ENCODE assay signal across 9 mouse cellular contexts in the genomic region with DNA sequence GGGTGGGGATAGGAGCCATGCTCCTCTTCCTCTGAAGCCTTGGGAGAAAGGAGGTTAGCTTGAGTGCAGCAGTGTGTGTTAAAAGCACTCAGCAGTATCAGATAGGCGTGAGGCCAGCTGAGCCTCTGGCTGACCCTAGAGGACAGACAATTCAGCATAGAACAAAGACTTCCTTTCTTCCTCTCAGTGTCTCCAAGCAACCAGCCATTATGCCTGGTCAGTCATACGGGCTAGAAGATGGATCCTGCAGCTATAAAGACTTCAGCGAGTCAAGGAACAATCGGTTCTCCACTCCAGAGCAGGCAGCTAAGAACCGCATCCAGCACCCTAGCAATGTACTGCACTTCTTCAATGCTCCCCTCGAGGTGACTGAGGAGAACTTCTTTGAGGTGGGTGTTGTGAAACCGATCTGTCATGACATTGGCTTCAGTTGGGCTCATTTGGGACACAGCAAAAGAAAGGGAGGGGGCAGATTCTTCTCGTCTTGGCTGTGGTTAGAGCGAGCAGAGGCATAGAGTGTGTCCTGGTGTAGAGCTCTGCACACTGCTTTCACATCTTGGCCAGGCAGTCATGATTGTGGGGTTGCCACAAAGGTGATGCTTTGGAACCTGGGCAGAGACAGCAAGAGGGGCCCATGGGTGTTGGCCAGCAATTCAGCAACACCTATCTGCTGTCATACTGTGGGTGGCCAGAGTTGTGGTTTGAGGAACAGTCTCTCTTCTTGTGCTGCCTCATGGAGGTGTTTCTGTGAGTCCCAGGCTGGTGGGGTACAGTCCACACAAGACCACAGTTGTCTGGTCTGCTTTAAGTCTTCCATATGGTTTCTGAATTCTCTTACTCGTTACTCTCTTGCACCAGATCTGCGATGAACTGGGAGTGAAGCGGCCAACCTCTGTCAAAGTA. TPM values are rescaled to one million over a fixed set of nuclear protein-coding genes. Genes with fewer than 3 reads are reported as not detected.
DNase-seq lines count a peak whose midpoint lies in the region; ATAC-seq and TF ChIP-seq lines count a peak whose summit lies in the region.
"Had no signal": no experiment of that assay in that cellular context is flagged by ENCODE, and none has a peak within 500 bp of the region (broad histone marks: within the 10 kb centered on the region; RNA-seq: fewer than 3 reads in every experiment).

No protein-coding gene starts in this region.

- ATAC-seq in kidney, embryonic 16.5 days (ENCODE audit: low FRiP score, low TSS enrichment) = no peak
- no peak for ATAC-seq in midbrain, postnatal 0 days (ENCODE audit: low FRiP score)
- no peak for ATAC-seq in megakaryocyte, adult 5-6 weeks (ENCODE audit: poor library complexity, severe bottlenecking)

- no peak overlapping the region for H3K4me3 ChIP-seq in kidney, embryonic 16.5 days (ENCODE audit: low read length)
- H3K4me3 ChIP-seq in midbrain, postnatal 0 days (ENCODE audit: low read depth, low read length) = no peak overlapping the region
- H3K4me3 ChIP-seq: erythroblast, embryonic 14.5 days had no signal

- H3K36me3 ChIP-seq in kidney, embryonic 16.5 days (ENCODE audit: insufficient read depth, low read length) = peaks cover 69% of the 10 kb centered on the region
- peaks cover 55% of the 10 kb centered on the region for H3K36me3 ChIP-seq in midbrain, postnatal 0 days (ENCODE audit: insufficient read depth, low read length)

- no peaks in the 10 kb centered on the region for H3K27me3 ChIP-seq in kidney, embryonic 16.5 days (ENCODE audit: insufficient read depth, low read length)
- H3K27me3 ChIP-seq in midbrain, postnatal 0 days (ENCODE audit: insufficient read depth, low read length) = no peaks in the 10 kb centered on the region

- 68% methylated on average over 12 of the region's 12 CpGs for WGBS in kidney, embryonic 16.5 days
- WGBS in midbrain, postnatal 0 days = 40% methylated on average over 12 of the region's 12 CpGs

- H3K4me2 ChIP-seq in kidney, embryonic 16.5 days (replicated peaks; ENCODE audit: low read depth, low read length) = no peak overlapping the region
- no peak overlapping the region for H3K4me2 ChIP-seq in midbrain, postnatal 0 days (ENCODE audit: low read depth, low read length, poor library complexity, severe bottlenecking)

- H3K4me1 ChIP-seq in kidney, embryonic 16.5 days (ENCODE audit: insufficient read depth, low read length) = peaks cover 40% of the 10 kb centered on the region
- H3K4me1 ChIP-seq in midbrain, postnatal 0 days (ENCODE audit: insufficient read depth, low read length) = 0 out of 2 replicates have a peak, but pooled peaks cover under 1% of the 10 kb centered on the region

- no peaks in the 10 kb centered on the region for H3K9me3 ChIP-seq in kidney, embryonic 16.5 days (ENCODE audit: low read length)
- no peaks in the 10 kb centered on the region for H3K9me3 ChIP-seq in midbrain, postnatal 0 days (ENCODE audit: low read length)

- DNase-seq in CD4-positive helper T cell, adult 2 months (ENCODE audit: low read depth, low spot score) = peak; percentile 58
- peak; percentile 91 for DNase-seq in MN1 (ENCODE audit: low spot score)
- DNase-seq in heart, adult 9 months (ENCODE audit: low spot score in 2 of 2) = peak; percentile 70 to 77
- DNase-seq in midbrain, postnatal 0 days (ENCODE audit: low spot score) = peak; percentile 51
- no peak for DNase-seq in thymus, postnatal 4 days
- no peak for DNase-seq in cerebellum, adult 8-10 months

- peak overlapping the region; percentile 12; the same call in 1 of the 2 replicates for H3K27ac ChIP-seq in kidney, embryonic 16.5 days (ENCODE audit: low read length)
- H3K27ac ChIP-seq in midbrain, postnatal 0 days (ENCODE audit: low read depth, low read length) = peak overlapping the region; percentile 26; the same call in 1 of the 2 replicates

- TF ChIP-seq CTCF in midbrain, postnatal 0 days (IDR thresholded peaks at IDR 0.05) = no peak

- no peak overlapping the region; the same call in 1 of the 2 replicates for H3K9ac ChIP-seq in kidney, embryonic 16.5 days (replicated peaks; ENCODE audit: low read length)
- no peak overlapping the region for H3K9ac ChIP-seq in midbrain, postnatal 0 days (replicated peaks; ENCODE audit: low read length, poor library complexity, severe bottlenecking)

RNA-seq across cellular contexts. Expression of a gene that starts 4.4 kb away (rescaled TPM):
- polyA plus RNA-seq in kidney, embryonic 16.5 days (2015; fragmentation: Nextera tagmentation; extraction: Ambion mirVana) = 198 and 214 TPM in 2 replicates
- total RNA-seq in midbrain, postnatal 0 days (2014; rRNA removed) = 89.3 and 104 TPM in 2 replicates
- polyA plus RNA-seq in midbrain, postnatal 0 days (2015; fragmentation: Nextera tagmentation; extraction: Ambion mirVana) = 103 and 107 TPM in 2 replicates
- total RNA-seq in megakaryocyte, adult 5-6 weeks (2015) = 119 TPM in 2 replicates
- total RNA-seq in megakaryocyte, adult 5-6 weeks (2017) = 78.8 and 82.8 TPM in 2 replicates

RNA-seq across cellular contexts. Expression of a gene that starts 12.3 kb away (rescaled TPM):
- polyA plus RNA-seq in kidney, embryonic 16.5 days (2015; fragmentation: Nextera tagmentation; extraction: Ambion mirVana) = 204 and 224 TPM in 2 replicates
- 253 and 265 TPM in 2 replicates for total RNA-seq in midbrain, postnatal 0 days (2014; rRNA removed)
- 146 and 175 TPM in 2 replicates for polyA plus RNA-seq in midbrain, postnatal 0 days (2015; fragmentation: Nextera tagmentation; extraction: Ambion mirVana)
- total RNA-seq in megakaryocyte, adult 5-6 weeks (2015) = 275 and 307 TPM in 2 replicates
- 187 and 291 TPM in 2 replicates for total RNA-seq in megakaryocyte, adult 5-6 weeks (2017)

RNA-seq across cellular contexts. Expression of a gene that starts 13.0 kb away (rescaled TPM):
- 10.8 and 12.8 TPM in 2 replicates for polyA plus RNA-seq in kidney, embryonic 16.5 days (2015; fragmentation: Nextera tagmentation; extraction: Ambion mirVana)
- total RNA-seq in midbrain, postnatal 0 days (2014; rRNA removed) = 3.4 and 3.5 TPM in 2 replicates
- polyA plus RNA-seq in midbrain, postnatal 0 days (2015; fragmentation: Nextera tagmentation; extraction: Ambion mirVana) = 4.8 and 5.1 TPM in 2 replicates
- 3.1 and 13.4 TPM in 2 replicates for total RNA-seq in megakaryocyte, adult 5-6 weeks (2015)
- 5.2 and 5.9 TPM in 2 replicates for total RNA-seq in megakaryocyte, adult 5-6 weeks (2017)

RNA-seq across cellular contexts. Expression of a gene that starts 31.8 kb away (rescaled TPM):
- polyA plus RNA-seq in kidney, embryonic 16.5 days (2015; fragmentation: Nextera tagmentation; extraction: Ambion mirVana) = 7.0 and 7.7 TPM in 2 replicates
- total RNA-seq in midbrain, postnatal 0 days (2014; rRNA removed) = 0.80 and 1.0 TPM in 2 replicates
- polyA plus RNA-seq in midbrain, postnatal 0 days (2015; fragmentation: Nextera tagmentation; extraction: Ambion mirVana) = 1.9 TPM in 2 replicates
- total RNA-seq in megakaryocyte, adult 5-6 weeks (2015) = 64.9 and 68.8 TPM in 2 replicates
- 62.6 and 71.5 TPM in 2 replicates for total RNA-seq in megakaryocyte, adult 5-6 weeks (2017)

RNA-seq across cellular contexts. Expression of a gene that starts 43.0 kb away (rescaled TPM):
- 1.3 and 2.3 TPM in 2 replicates for polyA plus RNA-seq in kidney, embryonic 16.5 days (2015; fragmentation: Nextera tagmentation; extraction: Ambion mirVana)
- total RNA-seq in midbrain, postnatal 0 days (2014; rRNA removed) = 0.38 and 12.5 TPM in 2 replicates
- polyA plus RNA-seq in midbrain, postnatal 0 days (2015; fragmentation: Nextera tagmentation; extraction: Ambion mirVana) = 3.8 and 4.8 TPM in 2 replicates
- not detected in 2 replicates for total RNA-seq in megakaryocyte, adult 5-6 weeks (2015)
- not detected in 2 replicates for total RNA-seq in megakaryocyte, adult 5-6 weeks (2017)
- polyA plus RNA-seq: erythroblast, embryonic 14.5 days had no signal

Comparison
In these comparisons a context has a peak if more than half of its experiments do, and no peak if none do; other contexts are left out.
1. DNase-seq: peak in CD4-positive helper T cell, adult 2 months (single experiment), MN1 (single experiment), heart, adult 9 months (2 of 2) and midbrain, postnatal 0 days (single experiment); none in thymus, postnatal 4 days (single experiment) and cerebellum, adult 8-10 months (single experiment).